Mouse (Mus musculus) stomach, postnatal 0 days (tissue): ENCODE data around the gene Tmbim1.

Source experiments
- CTCF ChIP-seq: IDR thresholded peaks from 2 replicates; pipeline ENCODE4 v1.5.1; 2016; ENCODE audit warnings: antibody characterized with exemption, low read depth, mild to moderate bottlenecking, moderate library complexity
- EP300 ChIP-seq: optimal IDR thresholded peaks from 2 replicates; pipeline ENCODE3; 2016; ENCODE audit warnings: antibody characterized with exemption

GRCm38 (mm10) chr1:74289248-74289647 lies 16.2 kb downstream of the Tmbim1 start:
- no peak for TF ChIP-seq CTCF
- TF ChIP-seq EP300 = no peak
